Mouse (Mus musculus) spleen, adult 2 months (tissue): ENCODE measurements around the gene Hsd17b3.
"Not testable (repeated sequence)": the region's sequence is repeated elsewhere in the genome, so short reads cannot be mapped to it uniquely, and the experiment has no call there.

Source experiments
- CTCF ChIP-seq: fragments of 200-500 bp; IDR thresholded peaks from 2 replicates; pipeline ENCODE4 v1.5.1; 2011; ENCODE audit warnings: mild to moderate bottlenecking, inconsistent platforms; ENCODE audit not compliant: insufficient read depth, insufficient read length, insufficient replicate concordance; ENCODE audit errors: extremely low read depth
- POLR2A ChIP-seq: fragments of 200-500 bp; IDR thresholded peaks from 2 replicates; pipeline ENCODE4 v1.6.1; 2011; ENCODE audit warnings: low read depth, low read length, inconsistent platforms

DNA sequence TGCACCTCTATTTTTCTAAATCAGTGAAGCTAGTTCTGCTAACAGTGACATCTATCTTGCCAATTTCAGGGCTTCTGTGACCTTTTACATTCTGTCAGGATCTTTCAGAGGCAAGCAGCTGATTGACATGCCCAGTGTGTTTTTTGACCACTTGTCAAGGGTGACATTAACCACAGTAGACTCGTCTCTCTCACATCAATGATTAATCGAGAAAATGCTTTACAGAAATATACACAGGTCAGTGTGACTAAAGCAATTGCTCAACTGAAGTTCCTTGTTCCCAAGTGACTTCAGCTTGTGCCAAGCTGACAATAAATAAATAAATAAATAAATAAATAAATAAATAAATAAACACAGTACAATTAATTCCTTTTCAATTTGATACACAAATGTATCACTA lies 36.7 kb downstream of the Hsd17b3 start:
- not testable (repeated sequence) for TF ChIP-seq CTCF, POLR2A
